Mouse (Mus musculus): ENCODE results near the gene Sox3. TPM values are rescaled to one million over a fixed set of nuclear protein-coding genes. Genes with fewer than 3 reads are reported as not detected.

Sox3 gene
- total RNA-seq (2021) = not detected

DNA sequence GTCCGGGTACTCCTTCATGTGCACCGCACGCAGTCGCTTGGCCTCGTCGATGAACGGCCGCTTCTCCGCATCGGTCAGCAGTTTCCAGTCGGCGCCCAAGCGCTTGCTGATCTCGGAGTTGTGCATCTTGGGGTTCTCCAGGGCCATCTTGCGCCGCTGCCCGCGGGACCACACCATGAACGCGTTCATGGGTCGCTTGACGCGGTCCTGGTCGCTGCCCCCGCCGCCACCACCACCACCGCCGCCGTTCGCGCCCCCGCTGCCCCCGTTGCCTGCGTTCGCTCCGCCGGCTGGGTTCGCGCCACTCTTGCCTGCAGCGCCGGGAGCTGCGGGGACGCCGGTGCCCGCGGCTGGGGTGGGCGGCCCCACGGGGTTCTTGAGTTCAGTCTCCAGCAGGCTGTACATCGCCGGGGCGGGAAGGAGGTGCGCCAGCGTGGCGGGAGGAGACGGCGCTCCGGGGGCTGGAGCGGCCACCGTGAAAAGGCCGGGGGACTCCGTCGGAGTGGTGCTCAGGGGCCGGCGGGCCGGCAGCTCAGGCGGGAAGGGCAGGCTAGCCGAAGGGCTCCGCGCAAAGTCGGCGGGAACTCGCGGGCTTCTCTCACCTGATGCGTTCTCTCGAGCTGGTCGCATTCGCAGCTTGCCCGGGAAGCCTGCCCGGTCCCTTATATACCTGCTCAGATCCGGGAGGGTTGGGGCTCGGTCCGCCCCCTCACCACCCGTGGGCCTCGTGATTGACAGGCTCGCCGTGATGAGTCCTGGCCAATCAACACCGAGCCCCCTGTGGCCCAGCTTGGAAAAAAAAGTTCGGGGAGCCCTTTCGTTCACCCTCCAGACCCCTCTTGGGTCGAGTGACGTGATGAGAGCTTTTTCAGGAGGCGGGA is at the start of gene Sox3:
Sox3 (minus strand) TSS at position 630 of the 881 bp plus-strand sequence.
- no peak for DNase-seq (ENCODE audit: low spot score)
- intact Hi-C loops (cut with DNase I) = no loop called here

DNA sequence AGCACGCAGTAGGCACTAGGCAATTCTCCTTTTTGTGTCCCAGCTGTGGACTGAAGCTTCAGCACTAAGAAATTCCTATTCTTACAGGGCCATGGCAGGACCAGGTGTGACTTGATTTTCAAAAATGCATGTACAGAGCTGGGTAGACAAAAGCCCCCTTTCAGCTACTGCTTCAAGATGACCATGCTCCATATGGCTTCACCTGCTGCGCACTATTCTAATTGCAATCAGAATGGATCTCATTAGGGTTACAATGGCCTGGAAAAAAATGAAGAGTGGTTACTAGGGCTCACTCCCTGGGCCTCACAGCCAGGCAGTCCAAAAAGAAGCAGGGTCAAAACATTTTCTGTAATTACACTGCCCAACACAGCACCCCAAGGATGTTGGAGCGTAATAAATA is 47.0 kb upstream of the Sox3 start:
- no peak for DNase-seq (ENCODE audit: low spot score)
- intact Hi-C loops (cut with DNase I) = no loop called here

DNA sequence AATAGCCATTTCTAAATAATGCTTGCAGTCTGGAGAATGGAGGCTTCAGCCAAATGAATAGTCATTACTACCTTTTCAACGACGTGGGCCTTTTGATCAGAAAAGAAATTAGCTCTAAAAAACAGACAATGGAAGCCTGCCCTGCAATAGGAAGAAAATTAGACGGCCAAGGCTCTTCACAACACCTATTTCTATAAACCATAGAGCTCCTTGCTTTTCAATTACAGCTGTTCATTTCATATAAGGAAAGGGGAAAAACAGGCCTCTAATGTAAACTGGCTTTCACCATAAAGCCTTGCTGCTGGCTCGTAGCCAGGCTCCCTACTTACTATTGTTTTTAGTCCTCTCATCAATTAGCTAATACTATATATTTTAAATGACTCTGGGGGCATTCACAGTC is 6.3 kb upstream of the Sox3 start:
- intact Hi-C loops (cut with DNase I) = no loop called here

DNA sequence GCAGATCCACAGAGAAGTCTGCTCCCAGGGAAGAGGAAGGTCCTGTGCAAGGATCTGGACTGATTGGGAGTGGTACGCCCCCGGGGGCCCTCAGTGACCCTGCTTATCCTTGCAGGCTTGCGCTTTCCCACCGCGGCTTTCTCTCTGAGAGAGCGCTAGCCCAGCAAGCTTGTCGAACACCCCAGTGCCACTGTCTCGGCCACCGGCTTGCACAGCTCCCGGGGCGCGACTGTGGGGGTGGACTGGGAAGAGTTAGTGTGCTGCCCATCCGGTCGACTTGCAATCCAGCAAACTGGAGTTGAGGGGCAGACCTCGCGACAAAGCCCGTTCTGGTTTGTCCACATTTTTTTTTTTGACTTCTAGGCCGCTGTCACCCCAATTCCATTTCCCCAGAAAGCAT is 5.4 kb upstream of the Sox3 start:
- intact Hi-C loops (cut with DNase I) = no loop called here
- DNase-seq (ENCODE audit: low spot score) = no peak

More for the DNA sequence above, 6.3 kb upstream of the Sox3 start:
- DNase-seq (ENCODE audit: low spot score) = no peak

DNA sequence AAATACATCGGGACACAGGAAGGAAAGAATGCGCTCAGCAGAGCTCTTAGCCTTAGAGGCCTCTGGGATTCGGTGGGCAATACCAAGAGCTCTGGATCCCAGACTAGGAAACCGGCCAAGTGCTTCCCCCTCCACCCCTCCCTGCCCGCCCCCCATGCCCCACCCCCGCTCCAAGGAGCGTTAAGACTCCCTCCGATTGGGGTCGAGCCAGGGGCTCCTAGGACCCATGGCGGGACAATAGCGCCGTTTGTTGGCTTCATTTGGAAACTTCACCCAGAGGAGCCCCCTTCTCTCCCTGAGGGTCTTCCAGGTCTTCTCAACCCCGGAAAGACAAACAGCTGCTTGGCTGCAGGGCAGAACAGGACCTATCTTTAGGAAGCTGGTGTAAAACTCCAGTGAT is 3.1 kb upstream of the Sox3 start:
- intact Hi-C loops (cut with DNase I) = no loop called here
- DNase-seq (ENCODE audit: low spot score) = no peak

DNA sequence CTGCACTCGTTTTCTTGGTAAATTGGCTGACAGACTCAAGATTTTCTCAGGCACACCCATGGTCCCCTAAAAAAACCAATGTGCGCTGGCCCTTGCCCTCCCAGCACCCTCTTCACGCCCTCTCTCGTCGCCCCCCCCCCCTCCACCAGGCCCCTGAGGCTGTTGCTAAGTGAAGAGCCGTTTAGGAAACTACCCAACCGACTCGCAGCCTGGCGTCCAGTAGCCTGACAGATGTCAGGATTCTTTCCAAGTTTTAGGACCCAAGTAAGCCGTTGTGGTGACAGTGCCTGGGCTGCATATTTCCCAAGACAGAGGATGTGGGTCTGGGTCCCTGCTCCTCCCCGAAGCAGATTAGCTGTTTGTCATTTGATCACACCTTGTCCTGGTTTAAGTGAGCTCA is 2.2 kb upstream of the Sox3 start:
- intact Hi-C loops (cut with DNase I) = no loop called here

DNA sequence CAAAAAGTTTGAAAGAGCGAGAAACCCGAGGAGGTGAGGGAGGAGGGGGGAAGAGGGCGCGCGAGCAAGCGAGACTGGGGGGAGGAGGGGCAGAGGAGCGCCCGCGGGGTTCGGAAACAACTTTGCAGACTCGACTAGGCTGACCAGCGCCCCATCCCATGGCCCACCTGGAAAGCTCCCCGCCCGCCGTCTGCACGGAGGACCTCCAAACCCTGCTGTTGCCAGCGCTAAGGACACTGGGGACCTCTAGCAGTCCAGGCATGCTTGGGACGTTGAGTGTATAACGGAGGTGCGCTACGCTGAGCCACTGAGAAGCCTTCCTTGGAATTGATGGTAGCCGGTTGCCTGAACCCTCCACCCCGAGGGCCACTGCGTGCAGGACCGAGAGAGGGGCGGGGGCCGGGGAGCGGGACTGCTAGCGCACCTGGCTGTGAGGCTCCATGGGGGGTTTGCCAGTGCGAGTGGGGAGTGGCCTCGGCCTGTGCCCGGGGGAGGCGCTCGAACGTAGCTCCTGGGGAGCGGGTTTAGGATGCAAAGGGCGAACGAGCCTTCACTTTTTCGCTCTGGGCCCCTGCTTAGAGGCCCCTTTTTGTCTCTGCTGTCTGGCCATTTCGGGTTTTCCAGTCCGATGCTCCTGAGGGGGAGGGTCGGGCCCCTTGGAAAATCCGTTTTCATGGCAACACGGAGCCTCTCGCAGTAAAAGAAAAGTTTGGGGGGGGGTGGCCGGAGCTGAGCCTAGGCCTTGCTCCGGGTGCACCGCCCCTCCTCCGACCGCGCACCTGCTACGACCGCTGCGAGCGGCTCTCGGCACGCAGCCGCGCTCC is 702 bp upstream of the Sox3 start:
- intact Hi-C loops (cut with DNase I) = no loop called here

More for the DNA sequence above, 2.2 kb upstream of the Sox3 start:
- DNase-seq (ENCODE audit: low spot score) = no peak

DNA sequence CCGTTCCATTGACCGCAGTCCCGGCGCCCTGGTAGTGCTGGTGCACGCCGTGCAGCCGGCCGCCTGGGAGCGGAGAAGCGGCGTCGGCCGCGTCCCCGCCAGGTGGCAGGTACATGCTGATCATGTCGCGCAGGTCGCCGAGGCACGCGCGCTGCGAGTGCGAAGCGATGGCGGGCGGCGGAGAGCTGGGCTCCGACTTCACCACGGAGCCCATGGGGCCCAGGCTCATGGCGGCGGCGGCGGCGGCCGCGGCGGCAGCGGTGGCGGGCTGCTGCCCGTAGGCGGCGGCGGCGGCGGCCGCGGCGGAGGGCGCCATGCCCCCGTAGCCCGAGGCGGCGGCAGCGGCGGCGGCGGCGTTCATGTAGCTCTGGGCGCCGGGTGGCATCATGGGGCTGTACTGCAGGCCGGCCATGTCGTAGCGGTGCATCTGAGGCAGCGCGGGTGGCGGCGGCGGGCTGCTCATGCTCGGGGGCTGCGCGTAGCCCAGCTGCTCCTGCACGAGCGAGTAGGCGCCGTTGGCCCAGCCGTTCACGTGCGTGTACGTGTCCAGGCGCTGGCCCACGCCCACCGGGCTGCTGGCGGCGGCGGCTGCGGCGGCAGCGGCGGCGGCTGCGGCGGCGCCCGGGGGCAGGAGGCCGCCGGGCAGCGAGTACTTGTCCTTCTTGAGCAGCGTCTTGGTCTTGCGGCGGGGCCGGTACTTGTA is 981 bp downstream of the Sox3 start:
- no peak for DNase-seq (ENCODE audit: low spot score)
- intact Hi-C loops (cut with DNase I) = no loop called here

More for the DNA sequence above, 702 bp upstream of the Sox3 start:
- DNase-seq (ENCODE audit: low spot score) = no peak

DNA sequence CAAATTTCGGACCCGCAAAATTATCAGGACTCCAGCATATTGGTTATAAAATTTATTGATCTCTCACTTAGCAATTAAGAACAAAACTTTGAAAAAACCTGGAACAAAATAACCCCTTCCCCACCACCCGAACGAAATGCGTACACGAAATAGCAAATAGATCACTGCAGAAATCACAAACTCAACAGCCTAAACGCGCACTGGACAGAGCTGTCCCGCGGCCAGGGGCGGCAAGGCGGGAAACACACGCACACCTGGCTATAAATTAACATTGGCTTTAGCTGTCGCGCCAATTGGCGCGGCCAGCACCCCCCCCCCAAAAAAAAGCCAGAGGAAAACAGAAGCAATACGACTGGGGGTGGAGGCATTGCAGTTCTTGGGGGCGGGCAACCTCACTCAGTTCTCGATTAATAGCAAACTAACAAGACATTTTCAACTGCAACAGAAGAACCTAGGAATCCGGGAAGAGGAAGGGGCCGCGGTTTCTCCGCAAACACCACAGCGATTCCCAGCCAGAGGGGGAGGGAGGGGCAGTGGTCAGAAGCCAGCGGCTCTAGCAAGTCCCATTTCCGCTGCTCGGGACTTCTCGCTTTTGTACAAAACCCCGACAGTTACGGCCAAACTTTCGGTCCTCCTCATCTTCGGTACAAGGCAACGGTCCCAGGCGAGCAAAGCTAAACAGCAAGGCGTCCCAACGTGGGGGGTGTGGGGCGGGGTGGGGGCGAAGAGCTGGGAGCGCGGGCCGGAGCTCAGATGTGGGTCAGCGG is 1.7 kb downstream of the Sox3 start:
- no peak for DNase-seq (ENCODE audit: low spot score)
- intact Hi-C loops (cut with DNase I) = no loop called here

DNA sequence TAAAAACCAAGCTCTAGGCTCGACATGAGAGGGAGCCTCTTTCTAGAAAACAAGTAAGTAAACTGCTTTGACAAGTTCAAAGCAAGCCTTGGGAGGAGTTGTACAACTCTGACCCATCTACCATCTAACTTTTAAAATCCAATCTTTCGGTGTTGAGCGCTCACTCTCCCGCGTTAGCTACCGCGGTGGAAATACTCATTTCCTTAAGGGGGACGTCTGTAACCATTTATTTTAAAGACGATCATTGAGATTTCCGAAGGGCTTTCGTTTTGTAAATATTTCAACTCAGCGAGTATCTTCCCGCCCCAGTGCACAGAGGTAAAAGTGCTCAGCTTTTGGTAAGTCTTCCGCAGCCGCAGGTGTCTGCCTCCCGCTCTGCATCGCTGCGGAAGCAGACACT is 2.6 kb downstream of the Sox3 start:
- intact Hi-C loops (cut with DNase I) = no loop called here

DNA sequence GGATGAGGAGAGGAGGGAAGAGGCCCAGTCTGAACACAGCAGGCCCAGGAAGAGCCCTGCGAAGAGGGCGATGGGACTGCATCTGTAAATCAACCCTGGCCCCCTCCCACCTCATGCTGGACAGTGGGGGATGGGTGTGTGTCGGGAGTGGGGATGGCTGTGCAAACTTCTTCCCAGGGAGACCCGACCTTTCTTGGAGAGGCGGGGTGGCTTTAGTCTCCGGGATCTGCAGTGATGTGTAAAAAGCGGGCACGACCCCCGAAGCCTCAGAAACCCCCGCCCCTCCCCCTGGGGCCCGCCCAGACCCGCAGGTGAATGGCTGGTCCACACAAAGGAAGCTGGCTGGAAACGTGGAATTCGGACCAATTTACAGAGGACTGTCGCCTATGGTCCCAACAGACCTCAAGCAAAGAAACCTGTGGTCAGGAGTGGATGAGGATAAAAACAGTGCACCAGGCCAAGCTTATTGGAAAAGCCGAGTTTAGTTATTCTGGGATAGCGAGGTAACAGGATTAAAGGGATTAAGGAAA is 3.2 kb downstream of the Sox3 start:
- intact Hi-C loops (cut with DNase I) = no loop called here
- DNase-seq (ENCODE audit: low spot score) = no peak

More for the DNA sequence above, 2.6 kb downstream of the Sox3 start:
- no peak for DNase-seq (ENCODE audit: low spot score)
